Mouse (Mus musculus) heart, adult 10 weeks (tissue): Measurements from ENCODE around the gene Qars. TPM values are rescaled to one million over a fixed set of nuclear protein-coding genes. Genes with fewer than 3 reads are reported as not detected.

Experiments used
- polyA plus RNA-seq: library from polyadenylated mRNA; stranded (reverse); fragments of 350-450 nt; fragmentation: Illumina TruSeq; extraction: RNeasy Lipid Tissue Mini Kit (QIAGEN cat#74804); gene quantifications from one replicate; pipeline ENCODE4 v1.2.3, GENCODE M21; 2014; ENCODE audit warnings: low read depth, low replicate concordance

Qars gene
- polyA plus RNA-seq = 78.2 TPM

DNA sequence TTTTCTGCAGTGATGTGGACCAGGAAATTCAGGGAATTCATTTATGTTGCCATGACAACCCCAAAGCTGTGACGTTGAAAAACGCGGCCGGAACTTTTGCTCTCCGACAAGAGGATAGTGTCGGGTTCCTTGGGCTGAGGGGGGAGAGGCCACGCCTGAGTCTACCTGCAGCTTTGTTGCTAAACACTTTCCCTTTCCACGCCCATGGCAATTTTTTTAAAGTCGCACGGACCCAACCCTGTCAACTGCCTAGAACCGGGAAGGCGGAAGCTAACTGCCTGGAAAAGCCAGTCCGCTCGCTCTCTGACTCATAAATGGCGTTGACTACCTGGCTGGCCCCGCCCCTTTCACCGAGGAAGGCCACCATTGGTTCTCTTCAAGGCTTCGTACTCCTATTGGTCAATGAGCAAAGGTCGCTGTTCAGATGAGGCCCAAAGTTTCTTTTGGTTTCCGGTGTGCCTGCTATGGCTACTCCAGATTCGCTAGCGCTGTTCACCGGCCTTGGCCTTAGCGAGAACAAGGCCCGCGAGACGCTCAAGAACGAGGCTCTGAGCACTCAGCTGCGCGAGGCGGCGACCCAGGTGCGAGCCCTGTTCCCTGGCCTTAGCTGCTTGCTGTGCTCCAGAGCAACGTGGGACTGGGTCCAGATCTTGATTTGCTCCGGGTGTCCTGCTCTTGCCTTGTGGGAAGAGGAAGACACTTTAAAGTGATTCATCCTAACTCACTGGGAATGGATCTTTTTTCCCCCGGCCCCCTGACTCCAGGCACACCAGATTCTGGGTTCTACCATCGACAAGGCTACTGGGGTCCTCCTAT lies at the start of gene Qars:
Qars (plus strand) TSS at position 88 of the 816 bp plus-strand sequence.

DNA sequence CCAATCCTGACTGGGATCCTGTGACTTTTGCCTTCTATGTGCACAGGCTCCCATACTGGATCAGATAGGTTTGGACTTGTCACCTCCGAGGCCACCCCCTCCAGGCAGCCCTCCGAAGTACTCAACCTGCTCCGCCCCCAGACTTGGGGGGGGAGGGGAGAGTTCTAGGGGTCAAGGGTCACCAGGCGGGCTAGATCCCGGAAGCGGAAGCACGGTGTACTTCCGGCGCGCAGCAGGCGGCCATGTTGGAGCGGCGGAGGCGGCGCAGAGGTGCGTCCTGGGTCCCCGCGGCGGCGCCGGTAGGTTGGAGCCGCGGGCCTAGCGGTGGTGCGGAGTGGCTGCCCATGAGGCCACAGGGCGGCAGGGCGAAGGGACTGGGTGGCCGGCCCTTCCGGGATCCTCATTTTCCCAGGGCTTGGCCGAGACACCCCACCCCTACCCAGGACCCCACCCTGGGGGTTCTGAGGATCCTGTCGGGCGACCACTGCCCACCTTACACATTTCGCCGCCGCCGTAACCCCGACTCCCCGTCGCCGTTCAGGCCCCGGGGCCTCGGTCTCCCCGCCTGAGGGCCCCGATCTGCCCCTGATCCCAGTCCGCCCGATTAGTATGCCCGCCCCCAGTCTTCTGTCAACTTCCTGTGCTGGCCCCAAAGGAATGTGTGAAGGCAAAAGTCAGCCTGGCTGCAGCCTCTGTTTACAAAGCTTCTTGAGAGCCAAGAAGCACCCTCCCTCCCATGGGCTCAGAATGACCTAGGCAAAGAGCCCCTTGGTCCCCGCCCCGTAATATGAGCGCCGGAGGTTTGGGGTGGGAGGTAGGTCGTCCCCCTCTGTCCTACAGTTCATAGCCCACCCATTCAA lies 47.0 kb upstream of the Qars start, which contains the start of gene Ccdc71:
Ccdc71 (plus strand) TSS at position 209 of the 860 bp plus-strand sequence.

DNA sequence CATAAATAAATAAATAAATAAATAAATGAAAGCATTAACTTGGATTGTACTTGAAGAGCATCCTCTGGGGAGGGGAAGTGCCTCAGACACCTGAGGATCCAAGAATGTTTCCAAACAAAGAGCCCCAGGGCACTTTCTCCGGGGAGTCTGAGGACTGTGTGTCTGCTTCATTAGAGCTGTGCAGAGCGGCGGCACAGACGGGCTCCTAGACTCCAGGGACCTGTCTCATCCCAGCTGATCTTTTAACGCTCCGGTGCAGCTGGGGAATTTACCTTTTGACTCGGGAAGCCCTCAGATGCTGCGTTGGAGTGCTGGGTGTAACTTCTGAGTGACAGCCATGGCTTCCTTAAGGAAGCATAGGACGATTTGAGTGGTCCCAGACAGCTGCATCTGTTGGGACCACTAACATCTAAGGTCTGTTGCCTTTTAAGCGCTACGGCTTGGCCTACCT lies 46.3 kb upstream of the Qars start, which contains the start of gene Klhdc8b:
Klhdc8b (minus strand) TSS at position 401 of the 451 bp plus-strand sequence.

DNA sequence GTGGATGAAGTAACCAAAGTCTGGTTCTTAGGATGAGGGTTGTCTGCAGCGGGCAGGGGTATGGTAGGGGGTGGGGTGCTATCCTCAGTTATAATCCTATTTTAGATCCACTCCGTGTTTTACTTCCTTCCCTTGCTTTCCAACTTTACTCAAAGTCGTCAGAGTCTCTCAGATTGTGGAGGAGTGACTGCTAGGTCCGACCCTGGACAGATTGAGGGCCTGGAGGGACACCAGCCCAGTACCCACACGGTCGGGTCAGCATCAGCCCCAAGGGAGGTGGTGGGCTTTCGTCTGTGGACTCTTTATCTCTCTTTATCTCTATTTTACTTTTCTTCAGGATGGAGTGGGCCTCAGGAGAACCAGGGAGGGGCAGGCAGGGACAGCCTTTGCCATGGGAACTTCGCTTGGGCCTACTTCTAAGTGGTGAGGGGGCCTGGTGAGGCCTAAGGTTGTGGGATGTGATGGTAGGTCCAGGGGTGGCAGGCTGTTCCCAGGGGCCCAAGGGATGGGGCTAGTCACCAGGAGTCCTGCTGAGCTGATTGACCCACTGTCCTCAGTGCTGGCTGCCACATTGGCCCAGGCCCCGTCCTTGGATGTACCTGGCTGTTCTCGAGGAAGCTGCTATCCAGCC lies 27.7 kb upstream of the Qars start, which contains the start of gene Lamb2:
Lamb2 (plus strand) TSS at position 16 of the 631 bp plus-strand sequence.

DNA sequence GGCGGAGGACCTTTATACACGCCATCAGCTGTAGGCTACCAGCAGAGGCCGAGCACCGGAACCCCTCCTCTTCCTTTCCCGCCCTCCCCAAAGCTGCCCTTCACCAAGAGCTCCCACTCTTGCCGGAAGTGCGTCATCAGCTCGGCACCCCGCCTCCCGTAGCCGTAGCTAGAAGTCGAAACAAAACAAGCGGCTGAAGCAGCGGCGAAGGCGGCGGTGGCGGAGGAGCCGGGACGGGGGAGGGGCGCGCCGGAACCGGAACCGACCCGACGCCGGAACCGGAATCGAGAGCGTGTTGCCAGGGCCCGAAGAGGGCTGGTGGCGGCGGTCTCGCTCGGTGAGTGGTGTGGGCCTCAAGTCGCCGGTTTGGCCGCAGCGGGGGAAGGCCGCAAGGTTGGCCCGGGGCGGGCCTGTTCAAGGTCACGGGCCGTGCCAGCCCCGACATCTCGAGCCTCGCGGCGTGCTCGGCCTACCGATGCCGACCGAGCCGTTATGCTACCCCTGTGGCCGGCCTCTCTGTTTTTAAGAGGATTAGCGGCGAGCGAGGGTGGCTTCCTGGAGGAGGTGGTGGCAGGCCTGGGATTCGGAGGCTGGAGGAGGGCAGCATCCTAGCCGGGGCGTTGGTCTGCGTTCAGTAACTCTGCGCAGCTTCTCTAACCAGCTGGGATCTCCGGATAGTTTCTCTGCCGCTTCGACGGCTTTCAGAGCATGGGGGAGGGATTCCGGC lies 16.8 kb upstream of the Qars start, which contains the start of gene Usp19:
Usp19 (plus strand) TSS at position 44 of the 727 bp plus-strand sequence.

DNA sequence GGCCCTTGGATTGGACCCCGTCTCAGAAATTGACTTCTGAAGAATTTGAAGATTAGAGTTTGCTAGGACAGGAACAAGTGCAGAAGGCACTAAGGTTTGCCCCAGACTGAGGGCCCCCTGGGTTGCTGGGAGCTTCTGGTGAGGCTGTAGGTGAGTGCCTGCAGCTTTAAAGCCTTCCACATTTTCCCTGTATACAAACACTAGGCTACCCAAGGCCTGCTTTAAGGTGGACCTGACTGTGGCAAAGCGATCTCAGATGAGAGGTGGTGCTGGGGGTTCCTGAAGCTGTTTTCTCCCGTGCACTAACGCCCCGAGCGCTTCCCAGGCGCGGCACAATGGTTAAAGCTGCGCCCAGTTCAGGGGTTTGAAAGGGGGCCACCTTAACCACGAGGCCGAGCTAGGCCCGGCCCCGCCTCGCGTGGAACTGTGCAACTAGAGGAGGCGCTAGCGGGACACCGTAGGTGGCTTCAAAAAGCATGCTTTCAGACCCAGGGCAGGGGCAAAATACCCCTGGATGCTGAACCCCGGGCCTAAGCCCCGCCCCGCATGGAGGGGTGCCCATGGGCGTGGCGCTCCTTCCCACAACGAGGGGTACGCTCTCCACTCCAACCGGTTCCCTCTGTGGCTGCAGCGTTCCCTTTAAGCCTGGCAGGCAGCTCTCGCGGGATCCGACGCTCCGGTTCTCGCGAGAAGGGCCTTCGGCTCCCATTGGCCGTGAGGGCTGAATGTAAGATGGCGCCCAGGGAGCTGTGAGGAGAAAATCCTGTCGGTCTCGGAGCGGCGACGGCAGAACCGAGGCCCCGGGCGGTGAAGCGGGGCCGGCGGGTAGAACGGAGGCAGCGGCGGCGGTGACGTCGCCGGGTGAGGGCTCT lies 9.1 kb downstream of the Qars start, which contains the start of gene Qrich1:
Qrich1 (plus strand) TSS at position 427 of the 872 bp plus-strand sequence.

DNA sequence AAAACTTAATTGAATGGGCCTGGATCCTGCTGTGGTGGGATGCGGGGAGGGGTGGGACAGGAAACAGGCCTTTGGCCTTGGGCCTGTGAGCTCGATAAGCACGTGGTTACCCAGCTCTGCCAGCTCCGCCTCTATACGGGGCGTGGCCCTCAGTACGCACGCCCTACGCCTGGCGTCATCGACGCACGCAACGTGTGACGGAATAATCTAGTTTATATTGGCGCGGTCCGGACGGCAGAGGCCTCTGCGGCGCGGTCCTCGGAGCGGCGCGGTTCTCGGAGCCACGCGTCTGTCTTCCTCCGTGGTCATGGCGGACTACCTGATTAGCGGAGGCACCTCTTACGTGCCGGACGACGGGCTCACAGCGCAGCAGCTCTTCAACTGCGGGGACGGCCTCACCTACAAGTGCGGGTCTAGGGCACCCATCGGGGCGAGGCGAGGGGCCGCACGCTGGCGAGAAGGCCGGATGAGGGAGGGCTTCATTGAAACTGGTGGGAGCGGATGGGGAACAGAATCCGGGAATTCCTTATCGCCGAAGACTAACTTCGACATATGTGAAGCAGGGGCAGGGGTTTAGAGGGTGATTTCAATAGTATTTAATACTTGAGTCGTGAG lies 52.8 kb downstream of the Qars start, which contains the start of gene Impdh2:
Impdh2 (plus strand) TSS at position 60 of the 615 bp plus-strand sequence.

Other genes starting within 250 kb of the Qars start
- gene Dag1, start 243.7 kb upstream of the Qars start, polyA plus RNA-seq = 197 TPM
- gene Nicn1, start 217.3 kb upstream of the Qars start, polyA plus RNA-seq = 25.6 TPM
- 5.7 TPM for gene Amt, start 210.9 kb upstream of the Qars start, polyA plus RNA-seq
- 213 TPM for gene Rhoa, start 201.6 kb upstream of the Qars start, polyA plus RNA-seq
- 65.8 TPM for gene Tcta, start 201.5 kb upstream of the Qars start, polyA plus RNA-seq
- gene Gpx1, start 168.8 kb upstream of the Qars start, polyA plus RNA-seq = 131 TPM
- gene Usp4, start 159.9 kb upstream of the Qars start, polyA plus RNA-seq = 61.1 TPM
- 0.86 TPM for gene 1700102P08Rik, start 114.9 kb upstream of the Qars start, polyA plus RNA-seq
- not detected for gene Ccdc36, start 79.2 kb upstream of the Qars start, polyA plus RNA-seq
- gene BC048562, start 71.2 kb upstream of the Qars start, polyA plus RNA-seq = not detected
- gene Ccdc71, start 47.2 kb upstream of the Qars start, polyA plus RNA-seq = 13.9 TPM
- gene Klhdc8b, start 46.1 kb upstream of the Qars start, polyA plus RNA-seq = 18.2 TPM
- 225 TPM for gene Lamb2, start 28.0 kb upstream of the Qars start, polyA plus RNA-seq
- gene Usp19, start 17.1 kb upstream of the Qars start, polyA plus RNA-seq = 100 TPM
- 50.0 TPM for gene Qrich1, start 9.1 kb downstream of the Qars start, polyA plus RNA-seq
- gene Impdh2, start 52.6 kb downstream of the Qars start, polyA plus RNA-seq = 66.9 TPM
- gene Ndufaf3, start 59.7 kb downstream of the Qars start, polyA plus RNA-seq = 41.2 TPM
- 40.3 TPM for gene Dalrd3, start 62.2 kb downstream of the Qars start, polyA plus RNA-seq
- gene Wdr6, start 71.0 kb downstream of the Qars start, polyA plus RNA-seq = 15.6 TPM
- gene P4htm, start 90.0 kb downstream of the Qars start, polyA plus RNA-seq = 17.8 TPM
- 39.2 TPM for gene Arih2, start 141.7 kb downstream of the Qars start, polyA plus RNA-seq
- 202 TPM for gene Slc25a20, start 154.4 kb downstream of the Qars start, polyA plus RNA-seq
- 62.2 TPM for gene Prkar2a, start 181.6 kb downstream of the Qars start, polyA plus RNA-seq